Mouse (Mus musculus) forebrain, embryonic 14.5 days (tissue): ENCODE results near the gene Gm20388. TPM values are rescaled to one million over a fixed set of nuclear protein-coding genes. Genes with fewer than 3 reads are reported as not detected.

ENCODE experiments used
- ATAC-seq: fragments of 200-750 bp; cut with Nextera tagmentation; 2 replicates; pipeline ENCODE4 v1.8.0; 2017; ENCODE audit warnings: mild to moderate bottlenecking, moderate library complexity
- DNase-seq: peaks from one replicate; pipeline ENCODE4 v3.0.0-alpha.2; 2015; ENCODE audit warnings: low spot score
- H3K27ac ChIP-seq: fragments of 300-500 bp; sonication (generic); 2 replicates; pipeline ENCODE4 v1.5.1; 2014; ENCODE audit warnings: low read depth, mild to moderate bottlenecking, control low read depth, low read length, moderate library complexity
- H3K27me3 ChIP-seq: fragments of 300-500 bp; sonication (generic); replicated peaks from 2 replicates; pipeline ENCODE4 v1.6.1; 2014; ENCODE audit warnings: low read length, control low read depth, mixed read lengths; ENCODE audit not compliant: control insufficient read depth, insufficient read depth
- H3K36me3 ChIP-seq: fragments of 300-500 bp; sonication (generic); 2 replicates; pipeline ENCODE4 v1.6.1; 2014; ENCODE audit warnings: low read length, control low read depth; ENCODE audit not compliant: control insufficient read depth, insufficient read depth
- H3K4me1 ChIP-seq: fragments of 300-500 bp; sonication (generic); 2 replicates; pipeline ENCODE4 v1.6.1; 2014; ENCODE audit warnings: antibody characterized with exemption, low read length, control low read depth; ENCODE audit not compliant: control insufficient read depth, insufficient read depth
- H3K4me2 ChIP-seq: fragments of 300-500 bp; sonication (generic); 2 replicates; pipeline ENCODE4 v1.6.1; 2014; ENCODE audit warnings: mild to moderate bottlenecking, control low read depth, low read length
- H3K4me3 ChIP-seq: fragments of 300-500 bp; sonication (generic); 2 replicates; pipeline ENCODE4 v1.5.1; 2014; ENCODE audit warnings: low read depth, low read length, control low read depth
- H3K9ac ChIP-seq: fragments of 300-500 bp; sonication (generic); 2 replicates; pipeline ENCODE4 v1.6.1; 2014; ENCODE audit warnings: mild to moderate bottlenecking, low read length, control low read depth, moderate library complexity
- H3K9me3 ChIP-seq: fragments of 300-500 bp; sonication (generic); replicated peaks from 2 replicates; pipeline ENCODE4 v1.6.1; 2016; ENCODE audit warnings: low read length, control low read depth, mixed read lengths; ENCODE audit not compliant: control insufficient read depth
- WGBS: fragments of 180-500 bp; shearing (Covaris S2); extraction: QIAGEN DNeasy Blood & Tissue Kit; methylation state at CpG from one replicate; pipeline ENCODE4 v1.1.7; 2014; 5-methylcytosine and 5-hydroxymethylcytosine counted together
- polyA plus RNA-seq: library from polyadenylated mRNA; unstranded; fragments of >200 nt; fragmentation: Nextera tagmentation; extraction: Ambion mirVana; gene quantifications from 2 replicates; pipeline ENCODE4 v1.2.1, GENCODE M21; 2014

Gene Gm20388
- polyA plus RNA-seq, 1 experiment from 2014 or later: 7.4 TPM

DNA sequence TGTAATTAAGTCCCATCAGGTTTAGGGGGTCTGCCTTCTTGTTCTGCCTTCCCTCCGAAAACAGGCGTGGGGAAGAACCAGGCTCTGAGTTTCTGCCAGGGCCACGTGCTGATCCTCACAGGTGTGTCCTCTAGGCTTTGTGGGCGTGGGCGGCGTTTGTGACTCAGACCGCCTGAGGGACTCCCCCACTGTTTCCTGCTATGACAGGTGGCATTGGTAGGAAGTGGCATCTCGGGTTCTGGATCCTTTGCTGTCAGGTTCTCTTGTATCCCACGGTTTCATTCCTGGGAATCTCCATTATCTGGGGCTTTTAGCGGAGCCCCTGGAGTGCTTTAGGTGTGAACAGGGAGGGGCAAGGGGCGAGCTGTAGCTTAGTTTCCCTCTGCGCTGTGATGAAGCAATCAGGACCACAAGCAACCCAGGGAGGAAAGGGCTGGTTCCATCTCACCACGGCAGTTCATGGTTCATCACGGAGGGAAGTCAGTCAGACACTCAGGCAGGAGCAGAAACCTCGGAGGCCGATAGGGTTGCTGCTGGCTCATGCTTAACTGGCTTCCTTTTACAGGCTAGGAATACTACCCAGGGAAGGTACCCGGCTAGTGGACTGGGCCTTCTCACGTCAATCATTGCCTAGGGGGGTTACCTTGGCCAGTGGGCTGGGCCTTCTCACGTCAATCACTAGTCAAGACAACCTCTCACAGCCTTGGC lies 791.3 kb downstream of the Gm20388 start:
- WGBS: 73% methylated on average over 19 of the region's 19 CpGs
- ATAC-seq (no peak), DNase-seq (no peak)
- Histone ChIP-seq H3K9ac (no peak overlapping the region), H3K4me3 (no peak overlapping the region), H3K4me1 (no peaks in the 10 kb centered on the region), H3K4me2 (no peak overlapping the region), H3K27ac (no peak overlapping the region), H3K36me3 (no peaks in the 10 kb centered on the region), H3K9me3 (no peaks in the 10 kb centered on the region), H3K27me3 (no peaks in the 10 kb centered on the region)

DNA sequence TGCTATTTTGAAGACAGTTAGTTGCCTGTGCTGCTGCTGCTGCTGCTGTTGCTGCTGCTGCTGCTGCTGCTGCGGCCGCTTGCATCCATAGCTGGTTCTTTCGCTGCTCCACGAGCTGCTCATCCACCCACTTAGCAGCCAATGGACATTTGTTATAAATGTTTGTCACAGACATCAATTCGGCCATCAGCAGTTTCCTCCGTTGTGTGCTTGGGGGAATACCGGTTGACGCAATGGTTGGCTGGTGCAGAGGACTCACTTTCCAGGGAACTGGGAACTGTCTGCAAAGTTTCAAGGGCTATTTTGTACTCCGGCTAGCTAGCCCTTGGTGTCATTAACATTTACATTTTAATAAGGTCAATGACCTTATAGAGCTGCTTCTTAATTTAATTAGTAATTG lies 793.6 kb downstream of the Gm20388 start:
- ATAC-seq (no peak), DNase-seq (no peak)
- H3K4me1 ChIP-seq: no peaks in the 10 kb centered on the region
- H3K27me3 ChIP-seq: no peaks in the 10 kb centered on the region
- H3K4me2 ChIP-seq: no peak overlapping the region
- H3K36me3 ChIP-seq: no peaks in the 10 kb centered on the region
- no peak overlapping the region for H3K27ac ChIP-seq
- no peak overlapping the region for H3K4me3 ChIP-seq
- 85% methylated on average over 9 of the region's 9 CpGs for WGBS
- H3K9me3 ChIP-seq: no peaks in the 10 kb centered on the region
- no peak overlapping the region for H3K9ac ChIP-seq

DNA sequence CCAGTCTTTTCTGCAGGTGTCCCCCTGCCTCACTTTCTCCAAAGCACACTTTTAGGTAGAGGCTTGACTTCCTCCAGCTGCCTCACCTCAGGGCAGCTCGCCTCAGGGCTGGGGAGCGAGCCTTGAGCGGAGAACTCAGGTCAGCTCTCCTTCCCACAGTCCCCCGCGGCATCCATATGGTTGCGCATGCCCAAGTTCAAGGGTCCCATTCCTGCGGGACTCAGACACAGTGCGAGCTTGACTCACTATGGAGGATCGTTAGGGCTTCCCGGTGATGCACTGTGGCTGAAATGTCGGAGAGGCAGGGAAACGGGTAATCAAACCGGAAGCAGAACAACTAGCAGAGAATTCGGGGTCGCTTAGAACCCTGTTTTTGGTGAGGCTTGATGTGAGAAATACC lies 794.5 kb downstream of the Gm20388 start:
- no peaks in the 10 kb centered on the region for H3K9me3 ChIP-seq
- H3K27me3 ChIP-seq: no peaks in the 10 kb centered on the region
- no peak overlapping the region for H3K4me3 ChIP-seq
- WGBS: 82% methylated on average over 15 of the region's 15 CpGs
- no peaks in the 10 kb centered on the region for H3K36me3 ChIP-seq
- H3K4me2 ChIP-seq: no peak overlapping the region
- no peak for DNase-seq
- no peak for ATAC-seq
- H3K4me1 ChIP-seq: no peaks in the 10 kb centered on the region
- no peak overlapping the region for H3K9ac ChIP-seq
- no peak overlapping the region for H3K27ac ChIP-seq

DNA sequence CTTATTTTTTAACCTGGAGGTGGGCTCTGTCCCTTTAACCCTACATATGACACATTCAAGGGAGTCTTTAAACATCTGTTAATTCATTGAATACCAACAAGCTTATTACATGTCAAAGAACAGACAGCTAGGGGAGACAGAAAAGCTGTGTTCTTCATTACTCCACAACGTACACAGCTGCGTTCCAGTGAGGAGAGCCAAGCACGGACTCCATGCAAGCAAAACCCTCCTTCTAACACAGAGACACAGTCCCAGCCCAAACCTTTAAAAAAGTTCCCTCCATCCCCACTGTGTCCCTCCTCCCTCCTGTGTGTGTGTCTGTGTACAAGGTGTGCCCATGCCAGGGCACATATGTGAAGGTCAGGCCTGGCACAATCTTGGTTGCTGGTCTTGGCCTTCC lies 795.6 kb downstream of the Gm20388 start:
- WGBS: 85% methylated on average over 3 of the region's 3 CpGs
- DNase-seq (no peak), ATAC-seq (no peak)
- Histone ChIP-seq H3K9ac (no peak overlapping the region), H3K27me3 (no peaks in the 10 kb centered on the region), H3K4me1 (no peaks in the 10 kb centered on the region), H3K27ac (no peak overlapping the region), H3K36me3 (no peaks in the 10 kb centered on the region), H3K9me3 (no peaks in the 10 kb centered on the region), H3K4me2 (no peak overlapping the region), H3K4me3 (no peak overlapping the region)

DNA sequence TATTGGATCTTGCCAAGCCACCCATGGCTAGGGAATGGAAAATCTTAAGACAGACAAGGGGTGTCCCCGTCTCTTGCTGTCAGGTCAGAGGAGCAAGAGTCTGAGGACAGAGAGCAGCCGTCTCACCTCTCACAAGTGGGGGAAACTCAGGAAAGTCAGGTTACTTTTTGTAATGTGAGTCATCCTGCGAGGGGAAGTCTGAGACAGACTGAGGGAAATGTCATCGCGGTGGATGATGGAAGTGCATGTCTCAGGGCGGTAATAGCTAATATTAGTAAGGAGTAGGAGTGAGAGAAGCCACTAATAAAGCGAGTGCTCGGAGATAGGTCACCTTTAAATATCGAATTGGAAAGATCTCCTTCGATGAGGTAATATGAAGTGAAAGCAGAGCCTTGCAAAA lies 798.5 kb downstream of the Gm20388 start:
- DNase-seq (no peak), ATAC-seq (no peak)
- H3K4me3 ChIP-seq: no peak overlapping the region
- no peaks in the 10 kb centered on the region for H3K27me3 ChIP-seq
- H3K9me3 ChIP-seq: no peaks in the 10 kb centered on the region
- WGBS: 86% methylated on average over 10 of the region's 10 CpGs
- H3K27ac ChIP-seq: no peak overlapping the region
- H3K36me3 ChIP-seq: no peaks in the 10 kb centered on the region
- H3K4me1 ChIP-seq: no peaks in the 10 kb centered on the region
- no peak overlapping the region for H3K4me2 ChIP-seq
- H3K9ac ChIP-seq: no peak overlapping the region

DNA sequence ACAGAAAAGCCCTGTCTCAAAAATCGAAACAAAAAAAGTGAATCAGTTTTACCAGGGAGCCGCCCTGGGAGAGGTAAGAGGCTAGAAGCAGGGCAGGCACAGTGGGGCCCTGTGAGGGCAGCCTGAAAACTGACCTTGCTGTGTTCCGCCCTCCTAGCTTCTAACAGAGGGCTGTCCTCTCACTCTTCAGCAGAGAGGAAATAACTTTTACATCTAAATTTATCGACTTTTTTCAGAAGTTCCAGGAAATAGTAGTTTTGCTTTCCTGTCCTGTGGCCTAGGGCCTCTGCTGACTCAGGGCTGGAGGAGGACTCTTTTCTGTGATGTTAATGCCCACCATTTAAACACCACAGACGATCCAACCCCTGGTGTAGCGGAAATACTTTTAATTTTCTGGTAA lies 804.6 kb downstream of the Gm20388 start:
- no peak overlapping the region for H3K27ac ChIP-seq
- ATAC-seq: no peak
- no peaks in the 10 kb centered on the region for H3K27me3 ChIP-seq
- no peak overlapping the region for H3K4me3 ChIP-seq
- no peak for DNase-seq
- no peak overlapping the region for H3K9ac ChIP-seq
- WGBS: 83% methylated on average over 6 of the region's 6 CpGs
- no peak overlapping the region for H3K4me2 ChIP-seq
- no peaks in the 10 kb centered on the region for H3K9me3 ChIP-seq
- H3K36me3 ChIP-seq: no peaks in the 10 kb centered on the region
- H3K4me1 ChIP-seq: no peaks in the 10 kb centered on the region

DNA sequence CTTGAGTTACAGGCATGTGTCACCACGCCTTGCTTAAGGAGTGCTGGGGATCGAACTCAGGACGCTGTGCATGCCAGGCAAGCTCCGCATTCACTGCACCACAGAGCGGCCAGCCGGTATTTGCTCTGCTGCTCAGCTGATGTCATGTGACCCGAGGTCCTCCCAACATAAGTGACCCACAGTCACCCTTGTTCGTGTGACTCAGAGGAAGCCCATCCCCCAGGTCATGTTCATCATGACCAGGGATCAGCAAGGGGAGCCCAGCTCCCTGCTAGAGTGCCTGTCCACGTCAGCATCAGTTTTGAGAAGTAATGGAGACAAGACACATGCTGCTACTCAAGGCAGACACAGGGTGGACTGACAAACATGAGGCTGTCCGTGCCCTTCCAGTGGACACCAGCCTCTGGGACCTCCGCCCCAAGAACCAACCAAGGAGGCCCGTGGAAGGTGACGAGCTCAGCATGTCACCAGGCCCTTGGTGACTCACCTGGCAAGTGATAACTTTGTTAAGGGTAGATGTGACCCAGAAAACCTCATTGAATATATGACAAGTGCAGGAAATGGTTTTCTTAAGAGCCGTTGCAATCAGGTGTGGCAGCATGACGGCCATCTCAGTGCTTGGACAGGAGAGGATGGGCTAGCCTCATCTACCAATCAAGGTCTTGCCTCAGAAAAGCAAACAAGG lies 805.5 kb downstream of the Gm20388 start:
- Histone ChIP-seq H3K36me3 (no peaks in the 10 kb centered on the region), H3K9me3 (no peaks in the 10 kb centered on the region), H3K4me1 (no peaks in the 10 kb centered on the region), H3K27me3 (no peaks in the 10 kb centered on the region), H3K9ac (no peak overlapping the region), H3K4me3 (no peak overlapping the region), H3K4me2 (no peak overlapping the region), H3K27ac (no peak overlapping the region)
- WGBS: 82% methylated on average over 15 of the region's 15 CpGs
- ATAC-seq (no peak), DNase-seq (no peak)

DNA sequence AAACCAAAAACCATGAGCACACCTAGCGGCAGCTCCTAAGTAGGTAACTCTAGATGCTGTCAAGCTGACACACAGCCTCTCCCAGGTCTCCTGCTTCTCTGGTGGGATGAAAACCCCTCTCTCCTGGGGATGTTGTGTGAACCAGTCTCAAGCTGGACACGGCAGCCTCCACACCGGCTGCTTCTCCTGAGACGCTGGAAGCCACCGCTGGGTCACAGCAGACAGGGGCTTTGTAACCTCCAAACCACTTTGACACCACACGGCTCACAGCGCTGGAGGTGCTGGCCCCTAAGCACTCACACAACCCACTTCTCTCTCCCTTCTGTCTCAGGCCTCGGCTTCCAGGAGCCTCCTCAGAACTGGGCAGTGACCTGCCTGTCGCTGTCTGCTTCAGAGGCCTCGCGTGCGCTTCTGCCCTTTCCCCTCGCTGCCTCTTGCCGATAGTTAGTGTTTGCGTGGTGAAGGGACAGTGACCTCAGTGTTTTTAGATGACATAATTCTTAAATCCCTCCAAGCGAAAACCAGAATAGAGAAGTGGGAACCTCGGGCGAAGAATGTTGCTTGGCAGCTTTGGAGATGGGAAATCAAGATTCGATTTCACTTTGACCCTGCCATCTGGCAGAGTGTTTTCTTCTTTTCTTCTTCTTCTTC lies 809.1 kb downstream of the Gm20388 start:
- no peaks in the 10 kb centered on the region for H3K4me1 ChIP-seq
- H3K9me3 ChIP-seq: no peaks in the 10 kb centered on the region
- H3K4me2 ChIP-seq: no peak overlapping the region
- WGBS: 69% methylated on average over 19 of the region's 19 CpGs
- no peaks in the 10 kb centered on the region for H3K36me3 ChIP-seq
- ATAC-seq (no peak), DNase-seq (no peak)
- H3K9ac ChIP-seq: no peak overlapping the region
- no peak overlapping the region for H3K4me3 ChIP-seq
- H3K27me3 ChIP-seq: no peaks in the 10 kb centered on the region
- H3K27ac ChIP-seq: no peak overlapping the region

DNA sequence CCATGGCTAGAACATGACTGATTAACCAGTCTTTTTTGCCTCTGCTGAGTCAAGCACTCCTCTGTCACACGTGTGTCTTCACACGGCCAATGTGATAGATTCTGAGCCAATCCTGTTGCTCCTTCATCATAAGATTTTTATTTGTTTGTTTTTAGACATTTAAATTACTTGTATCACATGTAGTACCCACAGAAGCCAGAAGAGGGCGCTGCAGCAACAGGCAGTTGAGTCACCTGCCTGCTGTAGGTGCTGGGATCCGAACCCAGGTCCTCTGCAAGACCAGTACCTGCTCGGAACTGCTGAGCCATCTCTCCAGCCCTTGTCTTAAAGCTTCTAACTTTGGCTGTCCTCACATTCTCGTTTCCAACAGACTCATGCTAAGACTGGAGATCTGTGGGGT lies 812.4 kb downstream of the Gm20388 start:
- H3K9ac ChIP-seq: no peak overlapping the region
- no peak overlapping the region for H3K4me3 ChIP-seq
- no peaks in the 10 kb centered on the region for H3K4me1 ChIP-seq
- no peaks in the 10 kb centered on the region for H3K27me3 ChIP-seq
- DNase-seq: no peak
- H3K27ac ChIP-seq: no peak overlapping the region
- H3K9me3 ChIP-seq: no peaks in the 10 kb centered on the region
- H3K4me2 ChIP-seq: no peak overlapping the region
- WGBS: 68% methylated on average over 6 of the region's 6 CpGs
- H3K36me3 ChIP-seq: no peaks in the 10 kb centered on the region
- ATAC-seq: no peak
